Mouse (Mus musculus) lung, postnatal 25 days (tissue): Measurements from ENCODE around the gene Gpat3.
A peak's percentile ranks its signal among the peaks of the same experiment; 100 is the strongest.

ENCODE experiments used
- DNase-seq: peaks from one replicate; pipeline ENCODE4 v3.0.0; 2022; ENCODE audit warnings: low spot score

Gpat3 gene

GRCm38 (mm10) chr5:100916416-100916815 is 70.9 kb downstream of the Gpat3 start:
- peak; percentile 12 for DNase-seq

GRCm38 (mm10) chr5:100917252-100917774 is 71.8 kb downstream of the Gpat3 start:
- DNase-seq: peak; percentile 32

- DNase-seq: peak; percentile 59
Measured at GRCm38 (mm10) chr5:100919069-100919468, 73.6 kb downstream of the Gpat3 start.

- no peak for DNase-seq
Measured at GRCm38 (mm10) chr5:100929698-100930097, 84.2 kb downstream of the Gpat3 start.

- no peak for DNase-seq
Measured at GRCm38 (mm10) chr5:100943716-100944115, 98.2 kb downstream of the Gpat3 start.

- DNase-seq: no peak
Measured at GRCm38 (mm10) chr5:100945336-100945735, 99.8 kb downstream of the Gpat3 start.
